Mouse (Mus musculus): ENCODE measurements around the gene St3gal6. TPM values are rescaled to one million over a fixed set of nuclear protein-coding genes. Genes with fewer than 3 reads are reported as not detected.
A peak's percentile ranks its signal among the peaks of the same experiment; 100 is the strongest.

Gene St3gal6
- total RNA-seq, 1 experiment from 2014 or later = 49.8 TPM

GRCm38 (mm10) chr16:58523044-58523859 lies 791 bp downstream of the St3gal6 start:
- peak; percentile 87 for ATAC-seq (replicated peaks; ENCODE audit: insufficient number of reproducible peaks, low FRiP score, low TSS enrichment, poor library complexity, severe bottlenecking)

GRCm38 (mm10) chr16:58522677-58523043 lies 1.4 kb downstream of the St3gal6 start:
- ATAC-seq (replicated peaks; ENCODE audit: insufficient number of reproducible peaks, low FRiP score, low TSS enrichment, poor library complexity, severe bottlenecking) = peak; percentile 25; the same call in 1 of the 2 replicates

- no peak for ATAC-seq (replicated peaks; ENCODE audit: insufficient number of reproducible peaks, low FRiP score, low TSS enrichment, poor library complexity, severe bottlenecking)
Measured at GRCm38 (mm10) chr16:58521900-58522299, 2.1 kb downstream of the St3gal6 start.

- ATAC-seq (replicated peaks; ENCODE audit: insufficient number of reproducible peaks, low FRiP score, low TSS enrichment, poor library complexity, severe bottlenecking) = no peak
Measured at GRCm38 (mm10) chr16:58521182-58521581, 2.9 kb downstream of the St3gal6 start.

GRCm38 (mm10) chr16:58520457-58520856 lies 3.6 kb downstream of the St3gal6 start:
- ATAC-seq (replicated peaks; ENCODE audit: insufficient number of reproducible peaks, low FRiP score, low TSS enrichment, poor library complexity, severe bottlenecking) = no peak

GRCm38 (mm10) chr16:58519650-58520073 lies 4.4 kb downstream of the St3gal6 start:
- no peak for ATAC-seq (replicated peaks; ENCODE audit: insufficient number of reproducible peaks, low FRiP score, low TSS enrichment, poor library complexity, severe bottlenecking)

GRCm38 (mm10) chr16:58516960-58517798 lies 6.9 kb downstream of the St3gal6 start:
- ATAC-seq (replicated peaks; ENCODE audit: insufficient number of reproducible peaks, low FRiP score, low TSS enrichment, poor library complexity, severe bottlenecking) = no peak

GRCm38 (mm10) chr16:58516161-58516560 lies 7.9 kb downstream of the St3gal6 start:
- no peak for ATAC-seq (replicated peaks; ENCODE audit: insufficient number of reproducible peaks, low FRiP score, low TSS enrichment, poor library complexity, severe bottlenecking)

- peak; percentile 67; the same call in 1 of the 2 replicates for ATAC-seq (replicated peaks; ENCODE audit: insufficient number of reproducible peaks, low FRiP score, low TSS enrichment, poor library complexity, severe bottlenecking)
Measured at GRCm38 (mm10) chr16:58514565-58514964, 9.5 kb downstream of the St3gal6 start.

- ATAC-seq (replicated peaks; ENCODE audit: insufficient number of reproducible peaks, low FRiP score, low TSS enrichment, poor library complexity, severe bottlenecking) = no peak
Measured at GRCm38 (mm10) chr16:58513755-58514154, 10.3 kb downstream of the St3gal6 start.

- ATAC-seq (replicated peaks; ENCODE audit: insufficient number of reproducible peaks, low FRiP score, low TSS enrichment, poor library complexity, severe bottlenecking) = no peak
Measured at GRCm38 (mm10) chr16:58512887-58513286, 11.2 kb downstream of the St3gal6 start.

GRCm38 (mm10) chr16:58512181-58512761 lies 11.8 kb downstream of the St3gal6 start:
- ATAC-seq (replicated peaks; ENCODE audit: insufficient number of reproducible peaks, low FRiP score, low TSS enrichment, poor library complexity, severe bottlenecking) = no peak

GRCm38 (mm10) chr16:58504945-58505344 lies 19.1 kb downstream of the St3gal6 start:
- no peak for ATAC-seq (replicated peaks; ENCODE audit: insufficient number of reproducible peaks, low FRiP score, low TSS enrichment, poor library complexity, severe bottlenecking)

- ATAC-seq (replicated peaks; ENCODE audit: insufficient number of reproducible peaks, low FRiP score, low TSS enrichment, poor library complexity, severe bottlenecking) = no peak
Measured at GRCm38 (mm10) chr16:58502566-58502965, 21.5 kb downstream of the St3gal6 start.

GRCm38 (mm10) chr16:58501760-58502301 lies 22.2 kb downstream of the St3gal6 start:
- ATAC-seq (replicated peaks; ENCODE audit: insufficient number of reproducible peaks, low FRiP score, low TSS enrichment, poor library complexity, severe bottlenecking) = peak; percentile 71

- ATAC-seq (replicated peaks; ENCODE audit: insufficient number of reproducible peaks, low FRiP score, low TSS enrichment, poor library complexity, severe bottlenecking) = 0 out of 2 replicates have a peak, but pooled peaks have one; percentile 10
Measured at GRCm38 (mm10) chr16:58499650-58500049, 24.4 kb downstream of the St3gal6 start.

- no peak for ATAC-seq (replicated peaks; ENCODE audit: insufficient number of reproducible peaks, low FRiP score, low TSS enrichment, poor library complexity, severe bottlenecking)
Measured at GRCm38 (mm10) chr16:58499172-58499584, 24.9 kb downstream of the St3gal6 start.

GRCm38 (mm10) chr16:58497886-58498713 lies 25.9 kb downstream of the St3gal6 start:
- peak; percentile 86 for ATAC-seq (replicated peaks; ENCODE audit: insufficient number of reproducible peaks, low FRiP score, low TSS enrichment, poor library complexity, severe bottlenecking)

All from monocyte, adult 5-6 weeks (primary cell).